Mouse (Mus musculus): Measurements from ENCODE around the gene Dcun1d3.

GRCm38 (mm10) chr7:119887887-119888286 is 8.2 kb downstream of the Dcun1d3 start:
- TF ChIP-seq CTCF (IDR thresholded peaks at IDR 0.05; ENCODE audit: control insufficient read depth, insufficient read depth, insufficient read length) (no peak), MYOD1 (IDR thresholded peaks at IDR 0.05; ENCODE audit: control insufficient read depth, insufficient read length, low read depth) (no peak), CEBPB (IDR thresholded peaks at IDR 0.05; ENCODE audit: low read depth) (no peak), MAX (IDR thresholded peaks at IDR 0.05) (no peak), MYOG (IDR thresholded peaks at IDR 0.05; ENCODE audit: control insufficient read depth, extremely low read depth, insufficient read length) (no peak), USF1 (IDR thresholded peaks at IDR 0.05; ENCODE audit: low read depth) (no peak)
